Mouse (Mus musculus): Measurements from ENCODE around the gene Tubg2.
"Not testable (repeated sequence)": the region's sequence is repeated elsewhere in the genome, so short reads cannot be mapped to it uniquely, and the experiment has no call there.

Gene Tubg2

GRCm38 (mm10) chr11:101138536-101139181, 17.0 kb upstream of the Tubg2 start:
- DNase-seq (ENCODE audit: low read depth in 1 of 2, low spot score in 2 of 2), result no peak

DNA sequence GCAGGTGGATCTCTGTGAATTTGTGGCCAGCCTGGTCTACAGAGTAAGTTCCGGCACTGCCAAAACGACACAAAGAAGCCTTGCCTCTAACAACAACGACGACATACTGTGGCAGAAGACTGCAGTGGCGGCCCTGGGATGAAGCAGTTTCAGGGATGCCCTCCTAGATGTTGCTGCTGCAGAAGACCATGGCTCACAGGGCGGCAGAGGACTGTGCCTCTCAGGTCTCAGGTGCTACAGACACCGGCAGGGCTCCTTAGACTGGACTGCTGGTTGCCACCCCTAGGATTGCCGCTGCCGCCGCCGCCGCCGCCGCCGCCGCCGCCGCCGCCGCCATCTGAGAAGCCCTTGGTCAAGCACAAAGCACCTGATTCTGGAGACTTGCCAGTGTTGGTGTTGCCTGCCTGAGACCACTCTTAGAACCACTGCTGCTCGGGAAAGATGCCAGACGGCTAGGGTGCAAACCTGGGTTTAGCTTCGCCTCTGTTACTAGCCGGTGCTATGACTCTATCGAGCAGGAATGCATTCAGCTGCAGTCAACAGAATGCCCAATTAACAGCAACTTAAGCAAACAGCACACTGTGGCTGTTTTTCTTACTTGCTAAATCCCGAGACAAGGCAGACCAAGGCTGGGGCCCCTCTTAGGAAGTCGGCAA, 15.4 kb upstream of the Tubg2 start:
- no peak for DNase-seq (ENCODE audit: low read depth in 1 of 2, low spot score in 2 of 2)

DNA sequence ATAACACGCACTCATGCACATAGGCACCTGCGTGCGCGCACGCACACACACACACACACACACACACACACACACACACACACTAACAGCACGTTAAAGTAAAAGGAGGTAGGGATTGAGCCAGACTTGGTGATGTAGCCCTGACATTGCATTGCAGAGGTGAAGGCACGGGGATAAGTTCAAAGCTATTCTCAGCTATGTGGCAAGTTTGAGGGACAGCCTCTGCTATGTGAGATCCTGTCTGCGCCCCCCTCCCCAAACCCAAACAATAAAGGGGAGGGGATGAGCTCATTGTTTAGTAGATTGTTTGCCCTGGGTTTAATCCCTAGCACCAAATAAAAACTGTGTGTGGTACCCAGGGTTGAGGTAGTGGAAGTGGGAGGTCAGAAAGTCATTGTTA, 14.6 kb upstream of the Tubg2 start:
- no peak for DNase-seq (ENCODE audit: low read depth in 1 of 2, low spot score in 2 of 2)

- no peak for DNase-seq (ENCODE audit: low read depth in 1 of 2, low spot score in 2 of 2)
These were observed 13.3 kb upstream of the Tubg2 start for GRCm38 (mm10) chr11:101142215-101142967.

GRCm38 (mm10) chr11:101143338-101144225, 12.1 kb upstream of the Tubg2 start:
- peak; percentile 34 to 43 for DNase-seq (ENCODE audit: low read depth in 1 of 2, low spot score in 2 of 2)

DNA sequence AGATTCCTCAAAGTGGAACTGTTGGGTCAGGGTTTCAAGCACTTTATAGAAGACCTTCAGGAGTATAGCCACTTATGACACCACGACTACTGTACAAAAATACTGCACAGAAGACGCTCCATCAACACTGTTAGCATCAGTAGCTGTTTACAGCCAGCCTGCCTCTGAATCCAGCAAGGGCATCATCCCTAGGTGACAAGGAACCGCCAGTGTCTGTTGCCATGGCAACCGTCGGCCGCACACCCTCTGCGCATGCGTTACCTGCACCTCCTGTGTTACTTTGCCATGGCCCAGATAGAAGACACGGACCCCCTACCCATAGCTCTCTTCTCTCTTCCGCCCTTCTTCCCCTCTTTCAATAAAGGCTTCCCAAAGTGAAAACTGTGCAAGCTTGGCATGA, 9.3 kb upstream of the Tubg2 start:
- no peak for DNase-seq (ENCODE audit: low read depth in 1 of 2, low spot score in 2 of 2)

GRCm38 (mm10) chr11:101148751-101149150, 7.0 kb upstream of the Tubg2 start:
- DNase-seq (ENCODE audit: low read depth in 1 of 2, low spot score in 2 of 2), result no peak

DNA sequence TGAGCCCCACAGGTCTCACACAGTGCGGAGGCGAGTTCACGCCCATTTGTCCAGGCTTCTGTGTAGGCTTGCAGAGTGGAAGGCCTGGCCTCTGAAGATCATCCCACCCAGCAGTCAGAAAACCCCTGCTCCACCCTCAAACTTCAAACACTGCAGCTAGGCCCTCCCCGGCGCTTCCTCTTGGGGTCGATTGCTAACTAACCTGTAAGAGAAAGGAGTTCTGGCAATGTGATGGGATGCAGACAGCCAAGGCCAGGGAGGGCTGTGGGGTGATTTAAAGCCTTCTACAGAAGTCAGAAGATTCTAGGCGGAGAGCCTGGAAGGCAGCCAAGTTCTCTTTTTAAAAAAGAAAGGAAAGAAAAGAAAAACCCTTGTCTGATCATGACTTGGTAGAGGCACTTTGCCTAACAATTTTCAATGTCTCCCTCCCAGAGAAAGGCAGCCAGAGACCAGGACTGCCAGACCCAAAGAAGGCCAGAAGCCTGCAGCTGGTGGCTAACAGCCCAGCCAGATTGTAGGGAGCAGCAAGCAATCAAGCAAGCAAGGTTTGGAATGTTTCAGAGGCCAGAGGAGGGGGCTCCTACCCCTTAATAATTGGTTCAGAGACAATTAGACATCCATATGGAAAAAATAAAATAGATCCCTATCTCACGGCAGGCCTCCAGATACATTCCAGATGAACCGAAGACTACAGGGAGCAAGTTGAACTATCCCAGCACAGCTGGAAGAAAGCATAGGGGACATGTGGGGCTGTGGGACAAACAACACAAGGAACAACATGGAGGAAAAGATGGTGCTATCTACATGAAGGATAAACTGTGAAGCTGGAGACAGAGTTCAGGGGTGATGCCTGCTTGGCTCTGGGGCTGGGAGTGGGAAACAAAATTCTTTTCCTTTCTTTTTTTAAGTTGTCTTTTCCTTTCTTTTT, 6.3 kb upstream of the Tubg2 start:
- no peak for DNase-seq (ENCODE audit: low read depth in 1 of 2, low spot score in 2 of 2)

GRCm38 (mm10) chr11:101151063-101151462, 4.6 kb upstream of the Tubg2 start:
- DNase-seq (ENCODE audit: low read depth in 1 of 2, low spot score in 2 of 2), result no peak

GRCm38 (mm10) chr11:101152825-101153224, 2.9 kb upstream of the Tubg2 start:
- no peak for DNase-seq (ENCODE audit: low read depth in 1 of 2, low spot score in 2 of 2)

- no peak for DNase-seq (ENCODE audit: low read depth in 1 of 2, low spot score in 2 of 2)
These were observed 1.1 kb upstream of the Tubg2 start for GRCm38 (mm10) chr11:101154648-101155047.

GRCm38 (mm10) chr11:101155151-101155550, 556 bp upstream of the Tubg2 start:
- no peak for DNase-seq (ENCODE audit: low read depth in 1 of 2, low spot score in 2 of 2)

- not testable (repeated sequence) for DNase-seq (ENCODE audit: low read depth in 1 of 2, low spot score in 2 of 2)
These were observed 4.4 kb downstream of the Tubg2 start for GRCm38 (mm10) chr11:101160151-101160550.

- DNase-seq (ENCODE audit: low read depth in 1 of 2, low spot score in 2 of 2), result not testable (repeated sequence)
These were observed 5.3 kb downstream of the Tubg2 start for GRCm38 (mm10) chr11:101160981-101161505.

DNA sequence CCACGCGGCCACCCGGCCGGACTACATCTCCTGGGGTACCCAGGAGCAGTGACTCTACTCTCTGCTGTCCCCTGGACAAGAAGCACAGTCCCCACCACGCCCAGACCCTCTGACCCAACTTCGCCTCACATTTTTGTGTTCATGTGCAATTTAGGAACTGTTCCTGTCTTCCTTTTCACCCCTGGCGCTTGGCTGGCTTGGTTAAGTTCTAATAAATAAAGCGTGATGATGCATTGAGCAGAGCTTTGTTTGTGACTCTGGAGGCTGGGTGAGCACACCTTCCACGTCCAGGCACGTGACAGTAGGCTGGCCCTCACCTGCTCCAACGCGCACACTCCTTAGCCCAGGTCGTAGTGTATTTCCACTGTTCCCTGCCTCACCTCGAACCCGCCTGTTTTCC, 5.8 kb downstream of the Tubg2 start:
- no peak for DNase-seq (ENCODE audit: low read depth in 1 of 2, low spot score in 2 of 2)

DNA sequence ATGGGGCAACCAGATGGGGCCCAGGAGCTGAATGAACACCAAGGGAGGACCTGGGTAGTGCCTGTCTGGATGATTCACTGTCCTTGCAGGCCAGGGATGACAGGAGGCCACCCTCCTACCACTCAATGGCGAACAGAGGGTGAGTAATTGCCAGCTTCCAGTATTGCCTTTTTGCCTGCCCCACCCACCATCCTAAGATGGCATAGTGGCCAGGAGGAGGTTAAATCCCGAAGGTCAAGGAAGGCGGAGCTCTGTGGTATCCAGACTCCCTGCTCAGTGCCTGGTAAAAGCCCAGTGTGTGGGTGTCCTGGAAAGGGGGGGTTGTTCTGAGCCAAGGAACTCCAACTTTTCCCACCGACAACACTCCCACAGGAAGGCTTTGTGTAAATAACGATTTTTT, 6.6 kb downstream of the Tubg2 start:
- DNase-seq (ENCODE audit: low read depth in 1 of 2, low spot score in 2 of 2), result no peak

DNA sequence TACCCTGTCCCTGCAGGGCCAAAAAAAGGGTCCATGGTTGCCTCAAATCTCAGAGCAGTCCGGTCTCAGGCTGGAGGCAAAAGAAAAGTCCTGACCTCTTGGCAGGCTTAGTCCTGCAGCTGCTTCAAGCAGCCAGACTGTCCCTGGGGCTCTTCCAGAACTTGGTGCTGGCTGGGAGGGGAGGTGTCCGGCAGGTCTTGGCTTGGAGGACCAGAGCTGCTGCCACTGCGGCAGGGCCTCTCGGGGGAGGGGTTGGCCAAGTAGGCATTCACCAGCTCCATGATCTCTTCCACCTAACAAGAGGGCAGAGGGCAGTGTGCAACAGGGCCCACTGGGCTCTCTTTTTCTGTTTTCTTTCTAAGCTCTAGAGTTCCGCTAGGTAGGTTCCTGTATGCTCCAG, 7.1 kb downstream of the Tubg2 start:
- DNase-seq (ENCODE audit: low read depth in 1 of 2, low spot score in 2 of 2), result no peak

DNA sequence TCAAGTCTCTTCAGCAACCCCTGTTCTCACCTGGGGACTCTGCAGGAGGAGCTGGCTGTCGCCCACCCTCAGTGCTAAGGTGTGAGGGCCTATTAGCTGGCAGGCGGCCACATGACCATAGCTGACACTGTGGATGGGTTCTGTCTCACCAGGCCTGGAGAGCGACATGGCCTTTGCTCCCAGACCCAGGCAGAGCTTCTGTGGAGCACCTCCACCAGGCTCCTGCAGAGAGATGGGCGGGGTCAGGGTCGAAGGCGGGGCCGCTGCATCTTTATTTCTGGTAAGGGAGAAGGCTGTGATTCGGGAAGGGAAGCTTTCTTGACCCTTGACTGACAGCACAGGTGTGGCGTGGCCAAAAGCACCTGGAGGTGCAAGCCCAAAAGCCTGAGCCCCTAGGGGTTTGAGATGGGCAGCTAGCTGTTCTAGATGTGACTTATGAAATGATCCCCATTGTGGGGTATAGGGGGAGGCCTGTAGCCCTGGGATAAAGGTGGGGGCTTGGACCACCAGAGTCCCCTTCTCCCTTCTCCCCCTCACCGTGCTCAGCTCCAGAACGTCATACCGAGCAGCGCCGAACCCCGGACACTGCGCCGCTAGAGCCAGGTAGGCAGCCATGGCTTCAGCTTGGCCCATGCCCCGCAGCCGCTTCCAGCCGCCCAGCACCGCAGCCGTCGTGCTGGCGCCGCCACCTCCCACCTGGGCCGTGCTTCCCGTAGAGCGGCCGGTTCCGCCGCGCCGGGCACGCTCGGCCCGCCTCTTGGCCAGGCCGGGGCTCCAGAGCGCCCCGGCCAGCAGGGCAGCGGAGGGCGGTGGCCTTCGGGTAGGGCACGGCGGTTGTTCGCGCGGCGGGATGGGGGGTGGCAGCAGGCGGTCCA, 8.0 kb downstream of the Tubg2 start:
- DNase-seq (ENCODE audit: low read depth in 1 of 2, low spot score in 2 of 2), result no peak

DNA sequence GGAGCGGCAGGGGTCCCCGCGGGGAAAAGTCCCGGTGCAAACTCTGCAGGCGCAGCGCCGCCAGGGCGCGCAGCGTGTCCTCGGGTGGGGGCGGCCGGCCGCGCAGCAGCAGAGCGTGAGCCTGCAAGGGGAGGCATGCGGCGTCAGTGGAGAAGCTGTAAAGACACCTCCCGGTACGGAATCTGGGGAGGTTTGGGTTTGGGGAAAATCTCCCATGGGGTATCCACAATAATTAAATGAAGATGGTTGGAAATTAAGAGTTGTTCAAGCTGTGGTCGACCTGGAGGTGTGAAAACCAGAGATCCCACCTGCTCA, 8.6 kb downstream of the Tubg2 start:
- DNase-seq (ENCODE audit: low read depth in 1 of 2, low spot score in 2 of 2), result no peak
